Comparison of ENCODE assay signal across 8 mouse cellular contexts in the genomic region with DNA sequence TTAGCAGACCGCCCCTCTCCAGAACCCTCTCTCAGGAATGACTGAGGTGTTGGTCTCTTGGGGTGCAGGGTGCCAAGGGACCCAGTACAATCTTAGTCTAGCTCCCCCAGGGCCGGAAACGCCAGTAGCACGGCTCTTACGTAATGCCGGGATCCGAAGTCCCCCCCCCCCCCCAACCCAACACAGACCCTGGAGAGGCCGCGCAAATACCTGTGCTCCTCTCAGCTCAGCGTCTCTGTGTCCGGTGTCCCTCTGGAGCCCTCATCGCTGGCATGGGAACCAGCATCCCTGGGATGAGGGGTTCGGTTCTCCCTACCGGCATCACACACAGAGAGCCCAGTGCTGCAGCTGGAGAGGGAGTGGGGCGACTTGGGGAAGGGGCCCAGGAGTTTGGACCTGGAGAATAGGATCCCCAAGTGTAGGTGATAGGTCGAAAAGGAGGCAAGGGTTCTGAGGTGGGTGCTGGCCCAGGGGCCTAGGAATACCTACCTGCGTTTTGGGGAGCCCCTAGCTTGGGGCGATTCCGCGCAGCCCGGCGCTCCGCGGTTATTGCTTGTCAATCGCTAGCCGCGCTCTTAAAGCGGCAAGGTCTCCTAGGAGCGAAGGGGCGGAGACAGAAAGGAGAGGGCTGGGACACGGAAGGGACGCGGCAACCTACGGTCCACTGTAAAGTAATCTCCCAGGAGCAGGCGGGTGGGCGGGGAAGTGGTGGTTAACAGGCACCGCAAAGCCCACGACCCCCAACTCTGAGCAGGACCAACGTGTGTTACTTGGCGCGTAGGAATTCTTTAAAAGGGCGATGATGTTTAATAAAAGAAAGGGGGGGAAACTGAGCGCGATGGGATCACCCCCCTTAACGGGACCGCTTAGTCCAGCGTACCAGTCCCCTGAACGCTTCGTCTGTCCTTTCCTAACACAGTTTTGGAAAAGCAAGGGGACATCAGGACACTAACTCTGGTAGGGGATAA. TPM values are rescaled to one million over a fixed set of nuclear protein-coding genes. Genes with fewer than 3 reads are reported as not detected.
DNase-seq lines count a peak whose midpoint lies in the region; ATAC-seq lines count a peak whose summit lies in the region.

A gene (minus strand): TSS at position 585 of the 968 bp plus-strand sequence.

- peaks cover 5% of the 10 kb centered on the region for H3K27me3 ChIP-seq in hindbrain, embryonic 10.5 days (ENCODE audit: insufficient read depth, poor library complexity, severe bottlenecking)

- no peaks in the 10 kb centered on the region; the same call in 1 of the 2 replicates for H3K9me3 ChIP-seq in hindbrain, embryonic 10.5 days

- H3K36me3 ChIP-seq in hindbrain, embryonic 10.5 days: peaks cover 13% of the 10 kb centered on the region

- peaks cover 53% of the 10 kb centered on the region for H3K4me1 ChIP-seq in hindbrain, embryonic 10.5 days (replicated peaks)

- peak; percentile 64 for ATAC-seq in frontal cortex, adult (ENCODE audit: low TSS enrichment)

- DNase-seq in adrenal gland, adult (ENCODE audit: inconsistent age in 2 of 2, low spot score in 1 of 2): peak; percentile 82 to 92
- DNase-seq in cerebellum, adult 9-11 months: peak; percentile 79
- peak; percentile 85 for DNase-seq in hindbrain, embryonic 10.5 days (ENCODE audit: low spot score)
- DNase-seq in layer of hippocampus, postnatal 10 days (ENCODE audit: low spot score in 2 of 2): peak; percentile 73 to 75
- DNase-seq in lung, postnatal 10 days: peak; percentile 81
- DNase-seq in retina, embryonic 14.5 days (ENCODE audit: low spot score): peak; percentile 82
- no peak for DNase-seq in adipocyte (ENCODE audit: low spot score)

- under 1% methylated on average over 49 of the region's 49 CpGs for WGBS in hindbrain, embryonic 10.5 days

- peak within 1 kb of the TSS; percentile 80 for H3K4me3 ChIP-seq in hindbrain, embryonic 10.5 days

- peak within 1 kb of the TSS; percentile 95 for H3K27ac ChIP-seq in hindbrain, embryonic 10.5 days

RNA-seq across cellular contexts. Expression of the gene that starts here (rescaled TPM):
- 12.8 and 18.6 TPM in 2 replicates for polyA plus RNA-seq in hindbrain, embryonic 10.5 days (2016; fragmentation: Nextera tagmentation; extraction: Ambion mirVana)
- 100 to 1,000 TPM; 103 to 110 TPM for total RNA-seq in layer of hippocampus, postnatal 10 days (2021)
